Mouse (Mus musculus) stomach, postnatal 0 days (tissue): ENCODE results near the gene Chrna1.

Source experiments
- CTCF ChIP-seq: IDR thresholded peaks from 2 replicates; pipeline ENCODE4 v1.5.1; 2016; ENCODE audit warnings: antibody characterized with exemption, low read depth, mild to moderate bottlenecking, moderate library complexity
- EP300 ChIP-seq: optimal IDR thresholded peaks from 2 replicates; pipeline ENCODE3; 2016; ENCODE audit warnings: antibody characterized with exemption

- TF ChIP-seq CTCF, result no peak
- TF ChIP-seq EP300, result no peak
Observed at GRCm38 (mm10) chr2:73539141-73539540, 41.0 kb downstream of the Chrna1 start.
